Mouse (Mus musculus) bone marrow, adult 2 months (tissue): ENCODE results near the gene Sars.

Experiments used
- CTCF ChIP-seq: fragments of 200-500 bp; IDR thresholded peaks from 2 replicates; pipeline ENCODE4 v1.5.1; 2011; ENCODE audit warnings: low read length, control low read depth; ENCODE audit not compliant: control insufficient read depth, insufficient read depth
- POLR2A ChIP-seq: fragments of 200-500 bp; IDR thresholded peaks from 2 replicates; pipeline ENCODE4 v1.6.1; 2011; ENCODE audit warnings: low read depth, mild to moderate bottlenecking, control low read depth, low read length, borderline replicate concordance; ENCODE audit not compliant: control insufficient read depth

DNA sequence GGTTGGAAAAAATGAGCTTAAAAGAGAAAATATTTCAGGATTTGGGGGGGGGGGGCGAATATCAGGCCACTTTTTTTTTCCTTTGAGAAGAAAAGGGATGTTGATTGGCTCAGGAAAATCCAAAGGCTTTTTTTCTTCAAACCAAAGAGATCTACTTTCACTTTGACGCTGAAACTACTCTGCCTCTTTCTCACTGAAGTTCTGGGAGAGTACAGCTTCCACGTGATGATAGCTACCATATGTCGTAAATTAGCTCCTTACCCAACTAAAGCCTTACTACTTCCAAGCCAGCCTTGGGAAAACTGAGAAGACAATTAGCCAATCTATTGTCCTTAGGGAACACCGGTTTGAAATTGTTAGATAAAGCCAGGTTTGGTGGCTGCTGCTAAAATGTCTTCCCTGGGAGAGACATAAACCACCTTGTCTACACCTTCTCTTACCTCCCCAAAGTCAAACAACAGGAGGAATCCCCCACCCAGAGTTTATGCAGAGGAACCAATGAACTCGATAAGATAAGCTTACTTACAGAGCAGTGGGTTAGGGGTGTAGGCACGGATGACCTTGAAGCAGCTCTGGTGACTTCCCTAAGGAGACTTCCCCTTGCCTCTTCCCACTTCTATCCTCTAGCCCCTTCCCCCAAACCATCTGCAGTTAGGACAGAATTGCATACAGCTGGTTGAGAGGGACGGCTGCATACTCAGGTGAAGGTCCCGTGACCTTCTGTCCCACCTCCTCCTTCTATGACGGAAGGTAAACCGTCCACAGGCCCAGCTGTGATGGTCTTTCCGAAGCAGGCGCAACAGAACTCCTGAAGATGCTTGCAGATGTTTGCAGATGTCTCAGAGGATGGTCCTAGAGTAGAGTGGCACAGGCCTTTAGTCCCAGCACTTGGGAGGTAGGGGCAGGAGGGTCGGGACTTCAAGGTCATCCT, 62.8 kb downstream of the Sars start:
- TF ChIP-seq CTCF (no peak), POLR2A (no peak)
